Mouse (Mus musculus): ENCODE results near the gene Cacnb3.

Cacnb3 gene

DNA sequence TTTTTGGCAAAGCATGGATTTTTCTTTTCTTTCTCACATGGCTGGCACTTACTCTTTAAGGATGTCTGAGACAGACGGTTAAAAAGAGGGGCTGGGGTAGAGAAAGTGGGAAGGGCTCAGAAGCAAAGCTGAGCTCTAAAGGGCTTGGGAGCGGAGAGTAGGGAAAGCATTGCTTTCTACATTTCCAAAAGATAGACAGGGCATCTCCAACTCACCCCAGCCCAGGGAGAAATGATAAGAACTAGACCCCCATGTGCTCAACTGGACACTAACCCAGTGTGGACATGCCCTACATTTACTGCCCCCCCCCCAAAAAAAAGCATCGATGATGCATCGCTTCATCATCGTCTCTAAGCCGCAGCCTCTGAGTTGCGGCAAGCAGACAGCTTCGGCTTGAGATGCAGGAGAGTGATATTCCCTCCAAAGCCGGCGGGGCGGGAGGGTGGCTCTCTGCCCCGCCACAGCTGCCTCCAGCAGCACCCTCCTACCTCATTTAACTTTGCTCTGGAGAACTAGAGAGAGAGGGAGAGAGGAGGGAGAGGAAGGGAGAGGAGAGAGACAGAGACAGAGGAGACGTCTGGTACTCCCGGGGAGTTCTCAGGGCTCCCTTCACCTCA, 45.1 kb downstream of the Cacnb3 start:
- DNase-seq (ENCODE audit: inconsistent ontology term) = peak; percentile 21

DNA sequence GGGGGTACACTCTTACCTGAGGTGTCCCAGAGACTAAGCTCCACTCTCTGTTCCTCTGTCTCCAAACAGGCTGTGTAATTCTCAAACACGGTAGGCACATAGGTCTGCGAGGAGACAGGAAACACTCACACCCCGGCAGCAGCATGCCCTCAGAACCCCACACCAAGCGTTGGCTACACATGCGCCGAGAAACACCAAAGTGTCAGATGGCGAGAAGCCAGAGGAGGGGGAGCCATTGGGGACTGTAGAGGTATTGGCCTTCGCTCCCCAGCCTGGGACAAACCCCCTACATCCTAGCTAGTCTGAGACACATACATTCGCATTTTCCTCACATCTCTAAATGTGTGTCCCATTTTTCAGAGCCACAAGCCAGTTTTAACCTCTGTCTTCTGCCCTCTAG, 45.8 kb downstream of the Cacnb3 start:
- peak; percentile 43 for DNase-seq (ENCODE audit: inconsistent ontology term)

DNA sequence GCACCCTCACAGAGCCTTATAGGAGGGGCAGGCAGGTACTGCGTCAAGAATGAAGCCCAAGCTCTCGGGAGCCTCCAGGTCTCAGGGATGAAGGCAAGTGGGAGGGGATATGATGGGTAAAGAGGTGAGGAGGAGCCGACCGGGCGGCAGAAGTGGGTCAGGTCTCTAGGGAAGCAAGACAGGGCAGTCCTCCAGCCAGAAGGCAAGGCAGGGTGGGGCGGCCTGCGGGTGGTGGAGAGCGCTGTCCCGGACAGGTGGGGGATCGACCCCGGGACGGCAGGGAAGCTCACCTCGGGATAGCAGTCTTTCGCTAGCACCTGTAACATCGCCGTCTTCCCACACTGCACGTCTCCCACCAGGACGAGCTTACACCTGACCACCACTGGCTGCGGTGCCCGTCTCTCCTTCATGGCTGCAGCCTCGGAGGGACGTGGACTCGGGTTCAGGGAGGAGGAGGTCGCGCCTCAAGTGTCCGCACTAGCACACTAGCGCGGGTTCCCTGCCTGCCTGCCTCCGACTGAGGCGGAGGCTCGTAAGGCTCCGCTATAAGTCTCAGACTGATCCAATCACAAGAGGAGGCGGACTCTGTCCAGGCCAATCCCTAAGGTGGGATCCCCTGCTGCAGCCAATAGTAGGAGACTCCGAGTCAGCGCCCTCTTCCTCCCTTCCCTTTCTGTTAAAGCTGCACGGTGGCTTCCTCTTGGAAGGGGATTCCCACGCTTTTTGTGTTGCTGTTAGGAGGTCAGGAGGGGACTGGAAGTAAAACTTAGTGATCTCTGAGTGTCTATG, 46.5 kb downstream of the Cacnb3 start, which contains the start of gene Rnd1:
Gene Rnd1, minus strand, starts transcription at position 522 of the 789 bp plus-strand sequence.
- peak; percentile 93 for DNase-seq (ENCODE audit: inconsistent ontology term)

DNA sequence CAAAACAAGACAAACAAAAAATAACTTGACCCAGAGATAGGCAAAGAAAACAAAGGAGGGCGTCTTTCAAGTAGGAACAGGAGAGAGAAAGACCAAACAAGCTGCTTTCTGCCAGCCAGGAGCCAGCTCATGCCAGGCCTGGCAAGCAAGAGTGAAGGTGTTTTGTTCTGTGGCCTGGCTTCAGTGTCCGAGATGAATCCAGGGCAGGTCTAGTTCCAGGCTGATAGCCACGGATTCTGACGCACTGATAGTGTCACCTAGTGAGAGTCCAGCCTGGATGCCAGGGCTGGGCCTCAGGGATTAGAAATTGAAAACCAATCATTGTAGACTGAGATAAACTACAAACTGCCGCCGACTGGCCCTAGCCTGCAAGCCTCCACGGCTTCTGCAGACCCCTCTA, 47.3 kb downstream of the Cacnb3 start:
- no peak for DNase-seq (ENCODE audit: inconsistent ontology term)

DNA sequence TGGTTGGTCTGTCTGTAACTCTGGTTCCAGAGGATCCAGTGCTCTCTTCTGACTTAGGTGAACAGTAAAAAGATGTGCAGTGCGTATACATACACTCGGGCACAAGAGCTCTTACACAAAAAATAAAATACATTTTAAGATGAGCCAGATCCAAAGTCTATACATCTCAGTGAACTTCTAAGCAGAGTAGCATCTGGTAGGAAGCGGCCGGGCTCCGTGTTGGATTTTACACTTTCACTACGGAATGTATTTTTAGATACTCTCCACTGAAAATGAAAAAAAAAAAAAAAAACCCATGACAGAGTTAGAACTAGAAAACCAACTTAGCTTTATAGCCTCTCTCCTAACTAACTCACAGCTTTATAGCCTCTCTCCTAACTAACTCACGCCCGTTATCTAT, 50.0 kb downstream of the Cacnb3 start:
- no peak for DNase-seq (ENCODE audit: inconsistent ontology term)

DNA sequence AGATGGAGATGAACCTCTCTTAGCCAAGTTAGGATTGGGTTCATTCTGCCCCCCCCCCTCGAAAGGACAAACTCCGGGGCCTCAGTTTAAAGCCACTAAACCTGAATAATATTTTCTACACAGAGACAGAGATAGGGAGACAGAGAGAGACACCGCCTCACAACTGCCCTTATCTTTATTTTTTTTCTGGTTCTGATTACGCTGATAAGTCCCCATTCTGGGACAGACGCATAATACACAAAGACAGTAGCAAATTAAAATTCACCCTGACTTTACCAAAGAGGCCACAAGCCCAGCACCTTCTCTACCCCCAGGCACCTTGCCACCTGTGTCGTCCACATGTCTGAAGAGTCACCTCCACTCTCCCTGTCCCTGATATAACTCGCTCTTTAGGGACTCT, 51.0 kb downstream of the Cacnb3 start:
- DNase-seq (ENCODE audit: inconsistent ontology term) = no peak

DNA sequence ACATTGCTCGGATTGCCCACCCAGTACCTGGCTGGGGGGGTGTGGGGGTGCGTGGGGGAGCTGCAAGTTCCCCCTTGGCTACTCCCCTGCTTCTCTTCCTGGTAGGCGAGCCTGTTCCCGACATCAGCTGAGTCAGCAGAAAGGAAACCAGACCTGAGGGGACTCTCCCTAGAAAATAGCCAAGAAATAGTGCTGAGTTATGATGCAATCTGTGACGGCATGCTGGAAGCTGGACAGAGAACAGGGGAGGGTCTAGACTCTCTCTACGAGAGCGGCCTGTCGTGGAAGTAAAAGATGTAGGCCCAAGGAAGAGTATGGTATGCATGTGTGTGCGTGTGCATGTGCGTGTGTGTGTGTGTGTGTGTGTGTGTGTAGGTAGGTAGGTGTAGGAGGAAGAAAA, 52.5 kb downstream of the Cacnb3 start:
- DNase-seq (ENCODE audit: inconsistent ontology term) = no peak

DNA sequence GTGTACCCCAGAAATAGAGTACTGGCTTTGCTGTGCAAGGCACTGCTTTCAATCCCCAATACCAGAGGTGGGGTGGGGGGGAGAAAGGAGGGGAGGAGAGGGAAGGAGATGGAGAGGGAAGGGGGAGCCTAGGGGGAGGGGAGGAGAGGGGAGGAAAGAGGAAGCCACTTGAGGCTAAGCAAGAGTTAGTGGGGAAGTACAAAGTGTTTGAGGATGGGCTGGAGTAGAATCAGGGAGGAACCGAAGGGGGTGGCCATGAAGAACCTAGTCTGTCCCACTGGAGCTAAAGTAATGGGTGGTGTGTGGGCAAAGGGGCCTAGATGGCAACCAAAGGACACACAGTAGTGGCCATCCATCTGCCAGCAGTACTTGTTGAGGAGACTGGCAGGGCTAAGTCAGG, 53.1 kb downstream of the Cacnb3 start:
- no peak for DNase-seq (ENCODE audit: inconsistent ontology term)

DNA sequence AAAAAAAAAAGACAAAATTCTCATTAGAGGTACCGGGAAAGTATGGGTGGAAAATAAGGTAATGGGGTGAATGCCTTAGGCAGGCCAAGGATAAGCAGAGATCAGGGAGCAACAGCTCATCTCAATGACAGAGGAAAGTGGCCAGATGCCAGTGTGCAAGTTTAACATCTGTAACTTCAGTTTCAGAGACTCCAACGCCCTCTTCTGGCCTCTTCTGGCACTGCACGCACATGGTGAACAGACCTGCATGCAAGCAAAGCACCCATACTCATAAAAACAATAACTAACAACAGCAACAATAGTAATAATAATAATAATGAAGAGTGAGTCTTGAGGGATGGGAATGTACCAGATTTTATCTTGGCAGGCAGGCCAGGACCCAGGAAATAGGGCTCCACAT, 55.3 kb downstream of the Cacnb3 start:
- no peak for DNase-seq (ENCODE audit: inconsistent ontology term)

DNA sequence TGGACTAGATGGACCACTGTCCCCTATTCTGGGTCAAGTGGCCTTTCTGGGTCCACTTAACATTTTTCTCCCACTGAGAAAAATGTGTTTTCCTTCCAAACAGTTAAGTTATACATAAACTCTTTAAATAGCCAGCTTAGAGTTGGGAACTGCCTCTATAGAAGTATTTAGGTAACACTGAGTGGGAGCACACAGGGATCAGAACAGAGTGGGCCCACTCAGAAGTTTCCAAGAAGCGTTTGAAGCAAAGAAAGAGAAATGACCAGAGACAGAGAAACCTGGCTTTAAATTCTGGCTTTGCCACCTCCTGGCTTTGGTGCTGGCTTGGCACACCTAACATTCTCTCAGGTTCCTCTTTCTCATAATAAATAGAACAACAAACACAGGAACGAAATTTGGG, 59.0 kb downstream of the Cacnb3 start:
- no peak for DNase-seq (ENCODE audit: inconsistent ontology term)

DNA sequence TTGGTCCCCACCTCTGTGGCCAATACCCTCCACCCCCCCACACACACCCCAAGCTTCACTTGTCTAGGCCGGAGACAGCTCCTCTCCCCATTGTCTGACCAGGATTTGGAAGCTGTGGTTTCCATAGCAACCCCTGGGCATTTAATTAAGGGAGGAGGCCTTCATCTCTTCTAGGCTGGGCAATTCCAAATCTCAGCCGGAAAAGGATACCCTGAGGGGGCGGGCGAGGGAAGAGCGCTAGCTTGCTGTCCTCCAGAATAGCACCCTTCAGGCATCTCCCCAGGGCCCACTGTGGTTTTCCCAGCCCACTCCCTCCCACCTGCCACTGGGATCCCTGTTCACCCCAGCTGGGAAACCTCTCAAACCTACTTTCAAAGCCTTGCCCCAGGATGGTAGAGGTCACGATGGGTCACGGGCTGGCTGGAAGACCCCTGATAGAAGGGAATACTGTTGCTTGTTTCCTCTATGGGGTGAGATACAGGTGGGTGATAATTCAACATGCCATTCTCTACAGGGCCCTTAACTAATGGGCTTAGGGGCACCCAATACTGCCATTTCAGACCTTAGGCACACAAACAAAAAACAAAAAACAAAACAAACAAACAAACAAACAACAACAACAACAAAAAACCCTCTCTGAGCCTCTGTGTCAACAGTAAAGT, 61.0 kb downstream of the Cacnb3 start:
- no peak for DNase-seq (ENCODE audit: inconsistent ontology term)

DNA sequence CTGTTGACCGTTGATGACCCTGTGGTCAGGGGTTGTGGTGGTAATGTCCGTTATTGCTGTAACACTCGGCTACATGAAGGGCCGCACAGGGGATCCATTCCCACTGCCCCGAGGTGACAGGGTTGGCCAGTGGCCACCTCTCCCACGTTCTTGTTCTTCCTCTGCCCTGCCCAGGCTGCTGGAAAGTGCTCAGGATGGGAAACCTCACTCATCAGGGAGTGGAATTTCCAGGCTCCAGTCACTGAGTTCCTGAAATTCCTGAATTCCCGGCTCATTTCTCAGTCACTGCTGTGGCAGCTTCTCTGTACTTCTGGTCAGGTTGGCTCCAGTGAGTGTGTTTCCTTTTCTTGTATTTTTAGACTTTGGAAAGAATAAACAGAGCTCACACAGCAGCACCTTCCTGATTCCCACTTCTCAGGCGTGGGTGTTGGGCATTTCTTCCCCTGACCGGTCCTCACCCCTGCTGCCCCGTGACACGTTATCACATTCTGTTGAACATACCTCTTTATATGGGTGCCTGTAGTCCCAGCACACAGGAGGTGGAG, 61.6 kb downstream of the Cacnb3 start:
- DNase-seq (ENCODE audit: inconsistent ontology term) = peak; percentile 95
